Mouse (Mus musculus) intestine, embryonic 16.5 days (tissue): ENCODE results near the gene Ptgs1. TPM values are rescaled to one million over a fixed set of nuclear protein-coding genes. Genes with fewer than 3 reads are reported as not detected.
A peak's percentile ranks its signal among the peaks of the same experiment; 100 is the strongest.

ENCODE experiments used
- ATAC-seq: fragments of 200-750 bp; cut with Nextera tagmentation; 2 replicates; pipeline ENCODE4 v1.8.0; 2017; ENCODE audit warnings: moderate TSS enrichment, moderate library complexity
- H3K27ac ChIP-seq: fragments of 300-500 bp; sonication (generic); 2 replicates; pipeline ENCODE4 v1.5.1; 2014; ENCODE audit warnings: mild to moderate bottlenecking, low read length
- H3K27me3 ChIP-seq: fragments of 300-500 bp; sonication (generic); replicated peaks from 2 replicates; pipeline ENCODE4 v1.6.1; 2014; ENCODE audit warnings: low read length, control low read depth, mixed read lengths; ENCODE audit not compliant: control insufficient read depth, insufficient read depth
- H3K36me3 ChIP-seq: fragments of 300-500 bp; sonication (generic); 2 replicates; pipeline ENCODE4 v1.6.1; 2014; ENCODE audit warnings: low read length, control low read depth; ENCODE audit not compliant: control insufficient read depth, insufficient read depth
- H3K4me1 ChIP-seq: fragments of 300-500 bp; sonication (generic); 2 replicates; pipeline ENCODE4 v1.6.1; 2014; ENCODE audit warnings: low read length, control low read depth, mixed read lengths; ENCODE audit not compliant: control insufficient read depth, insufficient read depth
- H3K4me2 ChIP-seq: fragments of 300-500 bp; sonication (generic); 2 replicates; pipeline ENCODE4 v1.6.1; 2014; ENCODE audit warnings: low read depth, low read length, control low read depth
- H3K4me3 ChIP-seq: fragments of 300-500 bp; sonication (generic); 2 replicates; pipeline ENCODE4 v1.5.1; 2014; ENCODE audit warnings: mild to moderate bottlenecking, low read length
- H3K9ac ChIP-seq: fragments of 300-500 bp; sonication (generic); 2 replicates; pipeline ENCODE4 v1.6.1; 2014; ENCODE audit warnings: low read depth, low read length
- H3K9me3 ChIP-seq: fragments of 300-500 bp; sonication (generic); 2 replicates; pipeline ENCODE4 v1.6.1; 2016; ENCODE audit warnings: low read length, control low read depth; ENCODE audit not compliant: control insufficient read depth
- WGBS: fragments of 180-500 bp; shearing (Covaris S2); extraction: QIAGEN DNeasy Blood & Tissue Kit; methylation state at CpG from one replicate; pipeline ENCODE4 v1.1.7; 2014; 5-methylcytosine and 5-hydroxymethylcytosine counted together
- polyA plus RNA-seq: library from polyadenylated mRNA; unstranded; fragments of >200 nt; fragmentation: Nextera tagmentation; extraction: Ambion mirVana; gene quantifications from 2 replicates; pipeline ENCODE4 v1.2.1, GENCODE M21; 2015

The Ptgs1 gene
- polyA plus RNA-seq, 1 experiment from 2014 or later = 29.1 TPM

DNA sequence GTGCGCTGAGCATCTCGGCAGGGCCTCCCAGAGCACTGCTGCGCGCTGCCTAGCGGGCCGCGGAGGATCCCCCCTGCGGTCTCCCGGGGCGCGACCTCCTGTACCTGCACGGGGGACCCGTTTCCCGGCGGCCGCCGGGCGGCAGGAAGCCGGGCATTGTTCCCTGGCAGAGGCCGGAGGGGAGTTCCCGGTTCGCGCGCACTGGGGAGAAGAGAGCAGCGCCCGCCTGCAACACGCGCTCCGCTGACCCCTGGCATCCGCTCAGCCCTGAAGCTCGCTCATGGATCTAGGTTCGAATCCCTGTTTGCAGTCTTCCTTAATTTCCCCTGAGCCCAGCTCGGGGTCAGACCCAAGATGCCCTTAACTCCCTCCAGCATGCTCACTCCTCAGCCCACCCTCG is 19.4 kb upstream of the Ptgs1 start:
- H3K4me3 ChIP-seq = peak overlapping the region; percentile 9; the same call in 1 of the 2 replicates
- H3K27me3 ChIP-seq = peaks cover 21% of the 10 kb centered on the region

DNA sequence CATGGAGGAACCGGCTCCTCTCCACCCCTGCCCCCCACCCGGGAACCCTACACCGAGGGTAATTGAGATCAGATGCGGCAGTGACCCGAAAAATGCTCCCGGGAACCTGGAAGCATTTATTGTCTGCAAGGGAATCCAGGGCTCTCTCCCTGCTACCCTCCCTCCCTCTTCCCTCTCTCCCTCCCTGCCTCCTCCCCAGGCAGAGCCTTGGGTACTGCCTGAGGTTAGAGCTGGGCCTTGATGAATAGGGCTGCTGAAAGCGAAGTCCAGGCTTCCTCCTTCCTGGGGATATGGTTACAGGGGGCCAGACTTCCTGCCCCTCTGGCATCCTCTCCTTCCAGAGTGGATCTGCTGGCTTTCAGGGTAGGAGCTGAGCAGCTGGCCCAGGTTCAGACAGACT is 18.4 kb upstream of the Ptgs1 start:
- Histone ChIP-seq H3K36me3 (no peaks in the 10 kb centered on the region), H3K9me3 (no peaks in the 10 kb centered on the region), H3K4me2 (no peak overlapping the region), H3K4me3 (no peak overlapping the region), H3K27me3 (peaks cover 21% of the 10 kb centered on the region), H3K4me1 (peaks cover 16% of the 10 kb centered on the region), H3K9ac (no peak overlapping the region), H3K27ac (no peak overlapping the region)
- no peak for ATAC-seq
- 44% methylated on average over 7 of the region's 7 CpGs for WGBS

More for the DNA sequence above, 19.4 kb upstream of the Ptgs1 start:
- Histone ChIP-seq H3K4me1 (peaks cover 12% of the 10 kb centered on the region), H3K9me3 (no peaks in the 10 kb centered on the region), H3K27ac (no peak overlapping the region), H3K9ac (0 out of 2 replicates have a peak overlapping the region, but pooled peaks have one; percentile 19), H3K36me3 (no peaks in the 10 kb centered on the region), H3K4me2 (peak overlapping the region; percentile 20; the same call in 1 of the 2 replicates)
- no peak for ATAC-seq
- 9% methylated on average over 32 of the region's 34 CpGs for WGBS

DNA sequence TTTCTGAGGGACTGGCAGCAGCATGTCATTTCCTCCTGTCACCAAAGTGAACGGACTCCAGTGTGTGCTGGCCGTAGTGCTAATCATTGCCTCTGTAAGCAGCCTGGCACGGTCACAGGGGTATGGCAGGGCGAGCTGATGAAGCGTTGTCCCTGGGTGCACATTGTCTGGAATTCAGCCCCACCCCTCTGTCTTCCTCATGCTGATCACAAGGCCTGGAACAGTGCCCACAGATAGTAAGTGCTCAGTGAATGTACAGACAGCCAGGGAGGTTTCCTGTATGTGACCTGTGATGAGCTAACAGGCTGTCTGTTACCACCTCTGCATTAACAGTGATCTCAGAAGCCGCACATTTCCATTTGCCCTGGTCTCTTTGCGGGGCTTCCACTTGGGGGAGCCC is 17.1 kb upstream of the Ptgs1 start:
- Histone ChIP-seq H3K27me3 (peaks cover 21% of the 10 kb centered on the region), H3K9me3 (no peaks in the 10 kb centered on the region), H3K4me1 (peaks cover 24% of the 10 kb centered on the region), H3K4me2 (no peak overlapping the region), H3K36me3 (no peaks in the 10 kb centered on the region), H3K4me3 (no peak overlapping the region), H3K27ac (no peak overlapping the region), H3K9ac (no peak overlapping the region)
- 61% methylated on average over 7 of the region's 7 CpGs for WGBS
- peak; percentile 39; the same call in 1 of the 2 replicates for ATAC-seq

DNA sequence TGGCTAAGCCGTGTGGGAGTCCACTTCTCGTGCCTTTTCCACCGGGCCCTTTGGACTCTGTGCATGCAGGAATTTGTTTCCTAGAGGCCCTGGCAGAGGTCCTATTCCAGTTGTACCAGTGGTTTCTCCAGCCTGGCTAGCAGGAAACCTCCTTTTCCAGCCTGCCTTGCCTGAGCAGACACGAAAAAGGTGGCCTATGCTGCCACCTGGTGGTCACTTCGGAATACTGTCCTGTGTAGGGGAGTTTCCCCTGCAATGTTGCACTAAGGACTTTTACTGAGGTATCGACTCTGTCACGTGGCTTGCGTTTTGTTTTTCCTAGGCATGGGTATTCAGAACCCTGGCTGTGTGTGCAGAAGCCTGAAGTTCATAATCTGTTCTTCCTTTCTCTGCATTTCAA is 16.2 kb upstream of the Ptgs1 start:
- H3K27me3 ChIP-seq = peaks cover 18% of the 10 kb centered on the region
- H3K9ac ChIP-seq = no peak overlapping the region
- peaks cover 24% of the 10 kb centered on the region for H3K4me1 ChIP-seq
- no peaks in the 10 kb centered on the region for H3K9me3 ChIP-seq
- ATAC-seq = peak; percentile 79
- H3K4me3 ChIP-seq = no peak overlapping the region
- H3K4me2 ChIP-seq = peak overlapping the region; percentile 38; the same call in 1 of the 2 replicates
- no peak overlapping the region for H3K27ac ChIP-seq
- WGBS = 3% methylated on average over 8 of the region's 8 CpGs
- no peaks in the 10 kb centered on the region for H3K36me3 ChIP-seq

DNA sequence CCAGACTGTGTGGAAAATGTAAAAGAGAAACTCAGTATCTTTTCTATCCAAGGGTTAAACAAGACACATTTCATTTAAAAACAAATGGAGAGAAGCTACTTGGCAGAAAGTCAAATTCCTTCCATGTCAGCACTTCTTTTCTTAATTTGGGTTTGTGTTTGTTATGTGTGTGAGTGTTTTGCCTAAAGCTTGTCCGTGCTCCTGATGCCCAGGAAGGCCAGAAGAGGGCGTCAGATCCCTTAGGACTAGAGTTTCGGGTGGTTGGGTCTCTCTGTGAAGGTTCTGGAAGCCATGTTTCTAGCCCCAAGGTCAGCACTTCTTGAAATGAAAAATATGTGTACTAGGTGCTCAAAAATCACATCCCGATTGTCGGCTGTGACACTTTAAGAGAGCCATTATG is 15.8 kb upstream of the Ptgs1 start:
- no peak overlapping the region for H3K4me3 ChIP-seq
- H3K9ac ChIP-seq = no peak overlapping the region
- H3K4me2 ChIP-seq = peak overlapping the region; percentile 38; the same call in 1 of the 2 replicates
- WGBS = 61% methylated on average over 5 of the region's 5 CpGs
- H3K9me3 ChIP-seq = no peaks in the 10 kb centered on the region
- ATAC-seq = no peak
- no peaks in the 10 kb centered on the region for H3K36me3 ChIP-seq
- H3K27me3 ChIP-seq = peaks cover 14% of the 10 kb centered on the region
- H3K27ac ChIP-seq = no peak overlapping the region
- peaks cover 24% of the 10 kb centered on the region for H3K4me1 ChIP-seq

DNA sequence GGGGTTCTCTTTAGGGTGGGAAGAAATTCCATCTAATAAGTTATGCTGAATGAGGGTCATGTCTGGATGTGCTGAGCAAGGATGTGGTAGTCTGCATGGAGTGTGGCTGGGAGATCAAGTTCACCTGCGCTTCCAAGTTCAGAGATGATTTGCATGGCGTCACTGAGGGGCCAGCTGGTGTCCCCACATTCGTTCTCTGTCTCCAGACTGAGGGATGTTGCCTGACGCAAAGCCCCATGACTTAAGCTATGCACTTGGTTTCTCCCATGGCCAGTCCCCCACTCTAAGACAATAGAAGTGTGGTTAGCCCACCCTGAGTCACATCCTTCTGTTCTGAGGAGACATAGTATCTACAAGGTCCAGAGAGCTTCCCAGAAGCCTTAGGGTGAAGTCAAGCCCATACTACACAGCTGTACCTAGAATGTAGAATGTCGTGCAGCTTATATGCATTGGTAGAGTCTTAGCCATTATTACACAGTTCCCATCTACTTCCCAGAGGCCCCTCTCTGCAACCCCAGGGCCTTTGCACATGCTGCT is 15.0 kb upstream of the Ptgs1 start:
- 93% methylated on average over 5 of the region's 5 CpGs for WGBS
- no peak for ATAC-seq
- H3K4me3 ChIP-seq = no peak overlapping the region
- H3K36me3 ChIP-seq = no peaks in the 10 kb centered on the region
- no peak overlapping the region for H3K9ac ChIP-seq
- no peak overlapping the region for H3K4me2 ChIP-seq
- peaks cover 24% of the 10 kb centered on the region for H3K4me1 ChIP-seq
- peaks cover 12% of the 10 kb centered on the region for H3K27me3 ChIP-seq
- no peak overlapping the region for H3K27ac ChIP-seq
- H3K9me3 ChIP-seq = no peaks in the 10 kb centered on the region

DNA sequence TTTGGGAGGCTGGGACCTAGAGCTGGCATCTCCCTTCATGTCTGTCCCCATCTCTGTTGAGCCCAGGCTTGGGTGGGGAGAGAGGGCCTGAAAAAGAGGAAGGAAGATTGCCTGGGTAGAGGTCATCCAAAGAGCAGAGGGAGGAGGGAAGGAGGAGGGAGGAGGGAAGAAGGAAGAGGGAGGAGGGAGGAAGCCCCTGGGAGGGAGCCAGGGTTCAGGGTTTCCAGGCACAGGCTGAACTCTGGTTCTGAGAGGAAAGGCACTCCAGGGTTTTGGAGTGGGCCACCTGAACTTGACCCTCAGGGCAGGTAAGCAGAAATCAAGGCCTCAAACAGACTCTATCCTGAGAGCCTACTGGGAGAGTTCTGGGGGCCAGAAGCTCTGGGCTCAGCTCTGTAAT is 13.7 kb upstream of the Ptgs1 start:
- Histone ChIP-seq H3K9ac (no peak overlapping the region), H3K27ac (no peak overlapping the region), H3K4me3 (no peak overlapping the region), H3K4me1 (peaks cover 19% of the 10 kb centered on the region), H3K36me3 (no peaks in the 10 kb centered on the region), H3K27me3 (peaks cover 2% of the 10 kb centered on the region; the same call in 1 of the 2 replicates), H3K4me2 (no peak overlapping the region), H3K9me3 (no peaks in the 10 kb centered on the region)
- no peak for ATAC-seq

DNA sequence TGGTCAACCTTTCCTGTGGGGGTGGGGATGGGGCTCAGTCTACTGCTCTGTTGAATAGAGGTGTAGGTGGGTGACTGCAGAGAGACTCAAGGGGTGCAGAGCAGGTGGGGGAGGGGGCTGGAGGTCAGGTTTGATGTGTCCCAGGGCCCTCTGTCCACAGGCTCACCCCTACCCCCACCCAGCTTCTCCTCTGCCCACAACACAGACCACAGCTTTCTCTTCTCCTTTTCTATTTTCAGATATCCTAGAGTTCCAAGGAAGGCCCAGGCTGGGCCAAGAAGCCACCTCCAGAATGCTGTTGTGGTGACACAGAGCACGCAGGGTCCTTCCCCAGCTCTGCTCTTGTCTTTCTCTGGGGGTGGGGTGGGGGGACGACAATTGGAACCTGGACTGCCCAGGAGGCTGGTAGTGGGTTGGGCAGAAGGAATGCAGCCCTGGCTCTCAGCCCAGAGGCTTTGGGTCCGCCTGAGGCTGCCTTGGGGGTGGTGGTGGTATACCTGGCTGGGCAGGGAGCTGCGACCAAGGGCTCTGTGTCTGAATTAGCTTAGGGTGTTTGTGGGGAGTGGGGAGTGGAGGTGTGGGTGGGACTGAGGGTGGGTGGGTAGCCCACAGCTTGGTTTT is 13.2 kb upstream of the Ptgs1 start:
- Histone ChIP-seq H3K4me1 (peaks cover 19% of the 10 kb centered on the region), H3K36me3 (no peaks in the 10 kb centered on the region), H3K27ac (peak overlapping the region; percentile 11), H3K9ac (no peak overlapping the region), H3K4me3 (no peak overlapping the region), H3K4me2 (no peak overlapping the region), H3K27me3 (no peaks in the 10 kb centered on the region), H3K9me3 (no peaks in the 10 kb centered on the region)
- WGBS = 42% methylated on average over 4 of the region's 4 CpGs
- ATAC-seq = no peak

DNA sequence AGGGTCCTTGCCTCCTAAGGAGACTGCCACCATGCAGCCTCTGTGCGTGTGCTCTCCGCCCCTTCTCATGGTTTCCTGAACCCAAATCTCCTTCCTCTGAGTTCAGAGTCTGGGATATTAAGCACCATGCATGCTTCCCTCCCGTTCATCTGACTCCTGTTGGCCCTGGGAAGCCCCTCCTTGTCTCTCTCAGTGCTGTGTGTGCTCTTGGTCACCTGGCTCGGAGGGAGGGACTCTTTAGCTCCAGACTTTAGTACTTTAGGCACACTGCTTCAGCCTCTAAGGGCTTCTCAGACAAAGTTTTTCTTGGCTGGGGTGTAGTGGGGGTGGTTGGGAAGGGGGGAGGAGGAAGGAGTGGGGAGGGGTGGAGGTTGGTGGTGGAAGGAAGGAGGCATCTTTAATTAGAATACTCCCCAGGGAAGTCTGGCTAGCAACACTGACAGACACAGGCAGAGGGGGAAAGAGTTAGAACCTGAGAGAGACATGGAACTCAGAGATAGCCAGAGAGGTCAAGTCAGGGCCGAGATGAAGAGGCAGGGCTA is 12.5 kb upstream of the Ptgs1 start:
- ATAC-seq = no peak
- Histone ChIP-seq H3K9ac (no peak overlapping the region), H3K4me2 (no peak overlapping the region), H3K9me3 (no peaks in the 10 kb centered on the region), H3K4me3 (no peak overlapping the region), H3K27me3 (no peaks in the 10 kb centered on the region), H3K27ac (peak overlapping the region; percentile 11), H3K36me3 (no peaks in the 10 kb centered on the region), H3K4me1 (peaks cover 19% of the 10 kb centered on the region)
- 46% methylated on average over 5 of the region's 5 CpGs for WGBS
